Mouse (Mus musculus): ENCODE results near the gene Actrt2.

DNA sequence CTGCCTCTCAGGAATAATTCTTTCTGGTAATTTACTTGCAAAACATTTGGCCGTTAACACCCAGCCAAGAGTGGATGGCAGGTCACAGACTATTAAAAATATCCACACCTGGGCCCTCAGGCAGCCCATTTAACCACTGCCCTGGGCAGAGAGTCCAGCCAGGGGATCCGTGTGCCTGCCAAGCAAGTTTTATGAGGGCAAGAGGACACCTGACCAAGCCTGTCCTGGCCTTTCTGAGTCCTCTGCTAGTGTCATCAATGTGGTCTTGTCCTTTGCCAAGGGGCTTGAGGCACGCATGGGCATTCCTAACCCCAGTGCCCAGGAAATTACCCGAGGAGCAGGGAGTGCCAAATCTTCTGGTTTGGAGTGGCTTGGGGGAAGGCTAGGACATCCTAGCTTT, 38.0 kb upstream of the Actrt2 start:
- TF ChIP-seq POLR2A (IDR thresholded peaks at IDR 0.05; ENCODE audit: insufficient read length, low read depth), result no peak
- no peak for TF ChIP-seq USF1 (IDR thresholded peaks at IDR 0.05; ENCODE audit: low read depth)
- no peak for TF ChIP-seq CEBPB (IDR thresholded peaks at IDR 0.05; ENCODE audit: insufficient read depth, poor library complexity, severe bottlenecking)
- no peak for TF ChIP-seq POLR2AphosphoS2 (IDR thresholded peaks at IDR 0.05; ENCODE audit: insufficient read length, low read depth)
- no peak for TF ChIP-seq TCF12 (IDR thresholded peaks at IDR 0.05; ENCODE audit: insufficient read depth, poor library complexity, severe bottlenecking)
- TF ChIP-seq SRF (IDR thresholded peaks at IDR 0.05; ENCODE audit: control insufficient read depth, insufficient read length, low read depth), result no peak
